Mouse (Mus musculus): ENCODE data around the gene Psma4. TPM values are rescaled to one million over a fixed set of nuclear protein-coding genes. Genes with fewer than 3 reads are reported as not detected.
A peak's percentile ranks its signal among the peaks of the same experiment; 100 is the strongest.

Gene Psma4
- total and polyA plus RNA-seq, 3 experiments, result 264 to 662 (median 407) TPM

DNA sequence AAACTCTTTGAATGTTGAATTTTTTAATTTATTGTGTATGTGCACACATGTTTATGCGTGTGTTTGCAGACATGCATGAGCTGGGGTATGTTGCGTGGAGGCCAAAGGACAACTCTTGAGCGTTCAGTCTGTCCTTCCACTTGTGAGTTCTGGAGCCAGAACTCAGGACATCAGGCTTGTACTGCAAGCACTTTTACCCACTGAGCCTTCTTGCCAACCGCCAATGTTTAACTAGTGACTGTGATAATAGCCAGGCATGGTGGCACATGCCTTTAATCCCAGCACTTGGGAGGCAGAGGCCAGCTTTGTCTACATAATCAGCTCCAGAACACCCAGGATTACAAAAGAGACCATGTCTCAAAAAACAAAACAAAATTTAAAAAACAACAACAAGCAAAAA is 8.5 kb upstream of the Psma4 start:
- H3K9ac ChIP-seq (ENCODE audit: insufficient read depth, low read depth), result no peak overlapping the region
- no peak overlapping the region for H3K27ac ChIP-seq (ENCODE audit: insufficient read depth, low read depth)
- in situ Hi-C loops (cut with MboI; ENCODE audit: low pct_ligation_motif_present, low pct_unique_long_range_greater_than_20kb, low sequenced_read_pairs) (no loop called here), dilution Hi-C loops (cut with MboI; ENCODE audit: extremely low pct_ligation_motif_present, extremely low pct_unique_long_range_greater_than_20kb, low sequenced_read_pairs) (no loop called here)
- H3K4me3 ChIP-seq (replicated peaks in 1 of 3; ENCODE audit: low read depth in 2 of 3, low read length in 2 of 3, poor library complexity in 1 of 3), result no peak overlapping the region
- no peak for DNase-seq (ENCODE audit: extremely low read depth)
- no peaks in the 10 kb centered on the region for H3K9me3 ChIP-seq (replicated peaks; ENCODE audit: low read length)
- no peaks in the 10 kb centered on the region for H3K79me2 ChIP-seq (replicated peaks; ENCODE audit: control insufficient read depth, extremely low read depth, insufficient read depth, poor library complexity, severe bottlenecking)
- no peaks in the 10 kb centered on the region for H3K4me1 ChIP-seq (ENCODE audit: control insufficient read depth in 1 of 2, insufficient read depth in 2 of 2)
- TF ChIP-seq CHD2 (IDR thresholded peaks at IDR 0.05; ENCODE audit: low read length) (no peak), JUN (IDR thresholded peaks at IDR 0.05; ENCODE audit: insufficient read depth, low read depth, low read length) (no peak), UBTF (IDR thresholded peaks at IDR 0.05; ENCODE audit: low read depth, low read length) (no peak), BHLHE40 (IDR thresholded peaks at IDR 0.05; ENCODE audit: low read depth, low read length) (no peak), TBP (conservative IDR thresholded peaks at IDR 0.05; ENCODE audit: low read depth, low read length) (no peak), MXI1 (IDR thresholded peaks at IDR 0.05; ENCODE audit: low read depth, low read length) (no peak), USF1 (IDR thresholded peaks at IDR 0.05; ENCODE audit: low read depth, low read length) (no peak), NRF1 (IDR thresholded peaks at IDR 0.05; ENCODE audit: low read depth, low read length) (no peak)
- no peaks in the 10 kb centered on the region for H3K36me3 ChIP-seq (replicated peaks in 1 of 2; ENCODE audit: control insufficient read depth in 1 of 2, insufficient read depth in 1 of 2, low read length in 1 of 2)
- no peaks in the 10 kb centered on the region for H3K27me3 ChIP-seq (replicated peaks)
- H3K4me2 ChIP-seq (ENCODE audit: insufficient read depth, low read depth, poor library complexity, severe bottlenecking), result no peak overlapping the region

DNA sequence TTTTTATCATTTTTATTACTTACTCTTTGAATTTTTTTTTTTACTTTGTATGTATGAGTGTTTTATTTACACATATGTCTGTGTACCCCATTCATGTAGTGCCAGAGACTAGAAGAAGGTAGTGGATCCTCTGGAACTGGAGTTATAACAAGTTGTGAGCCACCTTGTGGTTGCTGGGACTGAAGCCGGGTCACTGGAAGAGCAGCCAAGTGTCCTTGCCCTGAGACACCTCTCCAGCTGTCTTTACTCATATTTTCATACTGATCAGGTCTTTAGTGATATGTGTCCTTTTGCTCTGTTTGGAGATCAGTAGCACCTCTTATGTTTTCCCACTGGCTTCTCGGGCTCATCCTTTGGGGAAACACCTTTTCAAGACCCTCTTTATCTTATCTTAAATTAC is 6.1 kb upstream of the Psma4 start:
- Histone ChIP-seq H3K27ac (ENCODE audit: insufficient read depth, low read depth) (no peak overlapping the region), H3K9ac (ENCODE audit: insufficient read depth, low read depth) (no peak overlapping the region), H3K4me1 (ENCODE audit: control insufficient read depth in 1 of 2, insufficient read depth in 2 of 2) (0 out of 4 replicates have a peak, but pooled peaks cover 0 to under 1% of the 10 kb centered on the region in 2 experiments), H3K36me3 (replicated peaks in 1 of 2; ENCODE audit: control insufficient read depth in 1 of 2, insufficient read depth in 1 of 2, low read length in 1 of 2) (no peaks in the 10 kb centered on the region), H3K79me2 (replicated peaks; ENCODE audit: control insufficient read depth, extremely low read depth, insufficient read depth, poor library complexity, severe bottlenecking) (no peaks in the 10 kb centered on the region), H3K4me2 (ENCODE audit: insufficient read depth, low read depth, poor library complexity, severe bottlenecking) (no peak overlapping the region), H3K4me3 (replicated peaks in 1 of 3; ENCODE audit: low read depth in 2 of 3, low read length in 2 of 3, poor library complexity in 1 of 3) (no peak overlapping the region), H3K9me3 (replicated peaks; ENCODE audit: low read length) (no peaks in the 10 kb centered on the region), H3K27me3 (replicated peaks) (no peaks in the 10 kb centered on the region)
- dilution Hi-C loops (cut with MboI; ENCODE audit: extremely low pct_ligation_motif_present, extremely low pct_unique_long_range_greater_than_20kb, low sequenced_read_pairs) (no loop called here), in situ Hi-C loops (cut with MboI; ENCODE audit: low pct_ligation_motif_present, low pct_unique_long_range_greater_than_20kb, low sequenced_read_pairs) (no loop called here)
- TF ChIP-seq E2F4 (IDR thresholded peaks at IDR 0.05; ENCODE audit: insufficient replicate concordance, low read depth, low read length) (no peak), SMC3 (IDR thresholded peaks at IDR 0.05; ENCODE audit: low read depth, low read length) (peak; percentile 40), POLR2A (IDR thresholded peaks at IDR 0.05; ENCODE audit: low read depth, low read length) (no peak), CHD2 (IDR thresholded peaks at IDR 0.05; ENCODE audit: low read length) (no peak), CTCF (conservative IDR thresholded peaks at IDR 0.05 in 1 of 2, IDR thresholded peaks at IDR 0.05 in 1 of 2; ENCODE audit: low read depth in 2 of 2, low read length in 2 of 2) (peak in 1 of 2 experiments; percentile 36; a peak in 2 of 4 replicates)
- DNase-seq (ENCODE audit: extremely low read depth), result no peak

DNA sequence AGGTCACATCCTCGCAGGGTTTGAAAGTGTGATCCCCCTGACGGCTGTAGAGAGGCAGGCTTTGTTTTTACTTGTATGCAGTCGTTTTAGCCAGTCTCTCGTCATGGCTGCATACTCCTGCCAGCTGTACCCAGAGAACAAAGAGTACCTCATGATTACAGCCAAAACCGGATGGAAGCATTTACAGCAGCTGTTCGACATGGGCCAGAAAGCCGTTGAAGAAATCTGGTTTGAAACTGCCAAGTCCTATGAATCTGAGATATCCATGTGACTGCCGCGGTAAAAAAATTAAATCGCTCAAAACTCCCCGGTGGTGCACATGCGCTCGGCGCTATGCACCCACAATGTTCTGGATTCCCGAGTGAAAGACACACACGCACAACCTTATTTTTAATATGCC is 4.3 kb upstream of the Psma4 start:
- dilution Hi-C loops (cut with MboI; ENCODE audit: extremely low pct_ligation_motif_present, extremely low pct_unique_long_range_greater_than_20kb, low sequenced_read_pairs), result no loop called here

More for the DNA sequence above, 4.3 kb upstream of the Psma4 start:
- Histone ChIP-seq H3K27me3 (replicated peaks) (no peaks in the 10 kb centered on the region), H3K4me3 (replicated peaks in 1 of 3; ENCODE audit: low read depth in 2 of 3, low read length in 2 of 3, poor library complexity in 1 of 3) (no peak overlapping the region), H3K4me2 (ENCODE audit: insufficient read depth, low read depth, poor library complexity, severe bottlenecking) (no peak overlapping the region), H3K9me3 (replicated peaks; ENCODE audit: low read length) (no peaks in the 10 kb centered on the region), H3K36me3 (replicated peaks in 1 of 2; ENCODE audit: control insufficient read depth in 1 of 2, insufficient read depth in 1 of 2, low read length in 1 of 2) (no peaks in the 10 kb centered on the region), H3K9ac (ENCODE audit: insufficient read depth, low read depth) (no peak overlapping the region), H3K79me2 (replicated peaks; ENCODE audit: control insufficient read depth, extremely low read depth, insufficient read depth, poor library complexity, severe bottlenecking) (peaks cover 2% of the 10 kb centered on the region), H3K27ac (ENCODE audit: insufficient read depth, low read depth) (no peak overlapping the region), H3K4me1 (ENCODE audit: control insufficient read depth in 1 of 2, insufficient read depth in 2 of 2) (peaks cover 0 to 6% of the 10 kb centered on the region in 2 experiments; a peak in 1 of 4 replicates)
- TF ChIP-seq PAX5 (IDR thresholded peaks at IDR 0.05; ENCODE audit: low read length), result no peak
- no peak for TF ChIP-seq SIN3A (IDR thresholded peaks at IDR 0.05; ENCODE audit: low read length)
- TF ChIP-seq NELFE (IDR thresholded peaks at IDR 0.05; ENCODE audit: low read depth, low read length), result no peak
- TF ChIP-seq ZC3H11A (IDR thresholded peaks at IDR 0.05; ENCODE audit: low read depth, low read length), result no peak
- no peak for TF ChIP-seq POLR2AphosphoS2 (IDR thresholded peaks at IDR 0.05; ENCODE audit: low read depth, low read length)
- TF ChIP-seq JUND (conservative IDR thresholded peaks at IDR 0.05; ENCODE audit: low read depth, low read length), result no peak
- no peak for TF ChIP-seq USF2 (conservative IDR thresholded peaks at IDR 0.05; ENCODE audit: low read depth, low read length)
- TF ChIP-seq MAZ (IDR thresholded peaks at IDR 0.05; ENCODE audit: low read depth, low read length), result no peak
- TF ChIP-seq TBP (conservative IDR thresholded peaks at IDR 0.05; ENCODE audit: low read depth, low read length), result no peak
- no peak for TF ChIP-seq MEF2A (IDR thresholded peaks at IDR 0.05; ENCODE audit: borderline replicate concordance, low read depth, low read length)
- TF ChIP-seq ZNF384 (IDR thresholded peaks at IDR 0.05; ENCODE audit: low read depth, low read length), result no peak
- TF ChIP-seq MYC (IDR thresholded peaks at IDR 0.05; ENCODE audit: low read depth, low read length), result no peak
- TF ChIP-seq NRF1 (IDR thresholded peaks at IDR 0.05; ENCODE audit: low read depth, low read length), result no peak
- no peak for TF ChIP-seq TCF12 (IDR thresholded peaks at IDR 0.05; ENCODE audit: low read depth, low read length)
- no peak for TF ChIP-seq JUN (IDR thresholded peaks at IDR 0.05; ENCODE audit: insufficient read depth, low read depth, low read length)
- TF ChIP-seq RAD21 (IDR thresholded peaks at IDR 0.05; ENCODE audit: low read depth, low read length), result no peak
- no peak for TF ChIP-seq BHLHE40 (IDR thresholded peaks at IDR 0.05; ENCODE audit: low read depth, low read length)
- no peak for TF ChIP-seq E2F4 (IDR thresholded peaks at IDR 0.05; ENCODE audit: insufficient replicate concordance, low read depth, low read length)
- TF ChIP-seq POLR2A (IDR thresholded peaks at IDR 0.05; ENCODE audit: low read depth, low read length), result no peak
- no peak for TF ChIP-seq ZKSCAN1 (IDR thresholded peaks at IDR 0.05; ENCODE audit: borderline replicate concordance, low read depth, low read length)
- DNase-seq (ENCODE audit: extremely low read depth), result no peak
- in situ Hi-C loops (cut with MboI; ENCODE audit: low pct_ligation_motif_present, low pct_unique_long_range_greater_than_20kb, low sequenced_read_pairs), result no loop called here

Data from CH12.LX (cell line).